Mouse (Mus musculus) adrenal gland, postnatal 36 days (tissue): ENCODE measurements around the gene Smc3. TPM values are rescaled to one million over a fixed set of nuclear protein-coding genes. Genes with fewer than 3 reads are reported as not detected.
"Not testable (repeated sequence)": the region's sequence is repeated elsewhere in the genome, so short reads cannot be mapped to it uniquely, and the experiment has no call there.

Experiments used
- DNase-seq, 2 experiments: peaks; one replicate each; pipeline ENCODE4 v3.0.0; 2021; ENCODE audit warnings: mixed read lengths in 1 of 2
- total RNA-seq, 2 experiments: library from RNA; stranded (reverse); gene quantifications; 2 replicates each; pipeline ENCODE4 v1.2.3; 2021

The Smc3 gene
- total RNA-seq, 2 experiments from 2014 or later, result 32.5 TPM

DNA sequence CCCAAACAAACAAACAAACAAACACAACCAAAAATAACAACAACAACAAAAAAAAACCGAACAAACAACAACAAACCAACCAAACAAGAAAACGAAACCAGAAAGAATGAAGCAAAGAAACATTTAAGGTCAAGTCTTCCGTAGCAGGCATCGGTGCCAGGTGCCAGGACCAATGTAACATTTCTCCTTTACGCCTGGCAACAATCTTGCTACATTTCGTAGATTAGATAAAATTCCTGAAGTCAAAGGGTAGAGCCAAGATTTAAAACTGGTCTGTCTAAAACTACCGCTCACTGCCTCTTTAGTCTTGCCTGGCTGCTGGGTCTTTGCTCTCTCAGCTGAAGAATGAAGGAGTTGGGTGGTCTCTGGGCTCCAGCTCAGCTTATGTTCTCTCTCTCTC lies 24.1 kb upstream of the Smc3 start:
- DNase-seq, result no peak

DNA sequence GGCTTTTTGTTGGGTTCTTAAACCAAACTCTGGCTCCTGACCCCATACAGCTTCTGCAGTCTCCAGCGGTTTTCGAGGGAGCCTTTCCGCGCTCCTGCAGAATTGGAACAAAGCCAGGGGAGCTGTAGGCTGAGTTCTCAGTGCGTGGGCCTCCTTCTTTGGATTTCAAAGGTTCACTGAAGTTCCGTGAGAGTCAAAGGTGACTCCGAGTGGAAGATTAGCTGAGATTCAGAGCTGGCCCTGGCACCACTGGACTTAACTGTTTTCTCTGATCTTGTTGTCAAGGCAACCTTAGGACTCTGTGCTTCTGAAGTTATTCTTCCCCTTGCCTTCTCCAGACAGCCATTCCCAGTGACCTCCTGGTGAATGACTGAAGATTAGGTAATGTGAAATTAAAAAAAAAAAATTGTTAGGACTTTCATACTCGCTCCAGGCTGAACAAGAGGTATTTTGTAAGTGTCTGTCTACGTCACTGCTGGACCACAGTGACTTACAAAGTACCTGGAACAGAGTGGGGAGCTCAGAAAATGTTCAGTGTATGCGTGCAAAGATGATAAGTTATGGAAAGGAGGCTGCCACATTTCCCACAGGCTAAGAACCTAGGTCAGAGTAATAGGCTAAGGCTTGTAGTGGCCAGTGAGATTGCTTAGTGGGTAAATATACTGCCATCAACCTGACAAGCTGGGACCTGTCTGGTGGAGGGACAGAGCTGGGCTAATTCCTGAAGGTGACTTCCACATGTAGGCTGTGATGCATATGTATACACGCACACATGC lies 23.0 kb upstream of the Smc3 start:
- DNase-seq, result peak; percentile 29 to 36

DNA sequence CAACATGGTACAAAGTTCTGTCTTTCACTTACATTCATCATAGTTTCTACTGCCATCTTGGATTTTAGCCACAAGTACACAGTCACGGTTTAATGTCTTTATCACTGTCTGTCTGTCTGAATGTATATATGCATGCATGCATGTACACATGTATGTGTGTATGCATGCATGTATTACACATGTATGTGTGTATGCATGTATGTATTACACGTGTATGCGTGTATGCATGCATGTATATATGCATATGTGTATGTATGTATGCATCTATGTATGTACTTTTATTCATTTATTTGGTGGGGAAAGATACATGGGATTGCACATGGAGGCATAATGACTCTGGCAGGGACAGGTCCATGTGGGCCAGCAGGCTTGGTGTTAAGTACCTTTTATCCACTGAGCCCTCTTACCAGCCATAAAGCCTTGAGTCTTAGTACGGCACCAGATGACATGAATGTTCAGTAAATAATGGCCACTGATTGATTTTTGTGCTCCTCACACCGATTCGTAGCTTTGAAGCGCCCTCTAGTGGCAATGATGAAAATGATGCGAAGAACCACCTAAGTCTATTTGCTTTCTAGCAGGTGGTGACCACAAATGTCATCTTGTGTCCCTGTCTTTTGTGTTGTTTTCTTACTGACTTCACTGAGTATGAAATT lies 21.5 kb upstream of the Smc3 start:
- DNase-seq, result peak; percentile 57 to 72

DNA sequence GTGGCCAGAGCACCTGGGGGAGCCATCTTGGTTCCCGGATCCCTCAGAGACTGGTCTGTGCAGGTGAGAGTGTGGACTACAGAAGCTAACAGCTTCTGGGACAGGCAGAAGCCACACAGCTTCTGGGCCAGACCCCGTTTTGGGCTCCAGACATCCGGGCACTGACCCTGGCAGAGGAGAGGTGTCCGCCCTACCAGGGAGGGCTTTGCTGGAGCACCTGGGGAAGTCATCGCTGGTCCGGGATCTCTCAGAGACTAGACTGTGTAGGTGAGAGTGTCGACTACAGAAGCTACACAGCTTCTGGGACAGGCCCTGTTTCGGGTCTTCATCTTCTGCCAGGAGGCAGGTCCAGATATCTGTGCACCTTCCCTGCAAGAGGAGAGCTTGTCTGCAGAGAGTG lies 19.9 kb upstream of the Smc3 start:
- not testable (repeated sequence) for DNase-seq

DNA sequence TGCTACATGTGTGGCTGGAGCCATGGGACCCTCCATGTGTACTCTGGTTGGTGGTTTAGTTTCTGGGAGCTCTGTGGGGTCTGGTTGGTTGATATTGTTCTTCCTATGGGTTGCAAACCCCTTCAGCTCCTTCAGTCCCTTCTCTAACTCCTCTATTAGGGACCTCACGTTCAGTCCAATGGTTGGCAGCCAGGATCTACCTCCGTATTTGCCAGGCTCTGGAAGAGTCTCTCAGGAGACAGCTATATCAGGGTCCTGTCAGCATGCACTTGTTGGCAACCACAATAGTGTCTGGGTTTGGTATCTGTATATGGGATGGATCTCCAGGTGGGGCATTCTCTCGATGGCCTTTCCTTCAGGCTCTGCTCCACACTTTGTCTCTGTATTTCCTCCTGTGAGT lies 12.5 kb upstream of the Smc3 start:
- DNase-seq, result not testable (repeated sequence)

DNA sequence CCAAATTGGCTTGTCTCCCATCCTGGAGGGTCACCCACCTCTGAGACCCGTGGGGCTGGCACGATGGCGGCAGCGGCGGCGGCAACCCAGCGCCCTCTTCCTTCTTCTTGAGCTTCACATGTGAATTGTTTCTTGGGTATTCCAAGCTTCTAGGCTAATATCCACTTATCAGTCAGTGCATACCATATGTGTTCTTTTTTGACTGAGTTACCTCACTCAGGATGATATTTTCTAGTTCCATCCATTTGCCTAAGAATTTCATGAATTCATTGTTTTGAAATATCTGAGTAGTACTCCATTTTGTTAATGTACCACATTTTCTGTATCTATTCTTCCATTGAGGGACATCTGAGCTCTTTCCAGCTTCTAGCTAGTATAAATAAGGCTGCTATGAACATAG lies 11.2 kb upstream of the Smc3 start, which contains the start of gene Nutf2-ps1:
TSS of gene Nutf2-ps1 (minus strand) at position 101 of the 400 bp plus-strand sequence.
- not testable (repeated sequence) for DNase-seq

DNA sequence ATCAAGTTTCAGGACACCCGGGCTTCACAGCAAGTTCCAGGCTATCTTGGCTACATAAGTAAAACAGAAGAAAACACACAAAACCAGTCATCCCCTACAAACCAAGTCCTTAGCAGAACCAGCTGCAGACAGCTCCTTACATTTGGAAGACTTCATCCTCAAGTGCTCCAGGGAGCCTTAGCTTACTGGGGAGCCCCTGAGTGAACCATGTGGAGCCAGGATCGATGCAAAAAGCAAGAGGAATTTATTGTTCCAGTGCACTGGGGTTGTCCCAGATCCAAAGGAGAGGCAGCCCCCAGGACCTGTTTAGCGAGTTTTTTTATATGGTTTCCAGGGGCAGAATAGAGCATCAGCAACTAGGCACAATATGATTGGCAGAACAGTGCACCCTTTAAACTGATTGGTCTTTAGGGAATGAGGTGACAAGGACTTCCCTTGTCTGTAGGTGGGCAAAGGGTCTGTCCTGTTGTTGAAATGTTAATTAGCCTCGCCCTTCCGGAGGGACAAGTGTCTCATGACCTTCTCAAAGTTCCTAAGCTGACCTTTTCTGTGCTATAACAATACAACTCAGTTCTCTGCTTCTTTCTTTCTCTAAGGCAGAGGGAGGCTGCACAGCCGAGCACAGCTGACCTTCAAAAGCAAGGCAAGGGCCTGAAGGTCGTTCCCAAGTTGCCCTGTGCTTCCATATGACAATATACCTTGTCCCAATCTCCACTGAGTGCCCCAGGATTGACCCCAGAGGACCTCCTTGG lies 3.3 kb upstream of the Smc3 start:
- no peak for DNase-seq

DNA sequence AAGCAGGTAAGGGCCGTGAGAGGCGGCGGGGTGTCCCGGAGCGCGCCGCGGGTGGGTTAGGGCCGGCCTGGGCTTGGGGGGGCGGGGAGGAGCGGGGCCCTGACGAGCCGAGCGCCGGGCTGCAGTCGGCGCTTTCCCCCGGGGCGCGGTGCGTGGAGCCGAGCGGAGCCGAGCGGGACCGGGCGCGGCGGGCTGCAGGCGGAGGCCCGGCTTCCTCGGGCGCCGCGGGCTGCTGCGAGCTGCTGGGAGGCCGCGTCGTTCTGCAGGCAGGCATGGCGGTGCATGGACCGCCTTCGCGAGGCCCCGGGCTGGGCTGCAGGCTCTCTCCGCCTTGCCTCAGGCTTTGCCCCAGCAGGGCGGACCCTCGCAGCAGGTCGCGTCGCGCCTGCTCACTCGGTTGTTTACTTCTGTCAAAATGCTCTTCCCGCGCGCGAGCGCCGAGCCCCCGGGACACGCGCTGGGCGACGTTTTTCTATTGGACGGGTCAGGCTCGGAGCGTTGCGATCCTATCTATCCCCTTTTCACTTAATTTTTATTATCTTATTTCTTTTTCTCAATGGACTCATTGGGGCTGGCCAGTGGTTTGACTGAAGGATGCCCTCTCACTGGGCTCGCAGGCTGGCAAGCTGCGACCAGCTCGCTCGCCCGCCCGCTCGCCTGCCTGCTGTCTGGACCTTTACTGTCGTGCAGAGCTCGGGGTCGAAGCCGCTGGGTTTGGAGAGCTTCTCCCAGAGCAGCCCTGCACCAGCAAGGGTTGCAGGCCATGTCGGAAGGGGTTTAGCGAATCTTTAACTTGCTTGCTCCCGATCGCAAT lies 558 bp downstream of the Smc3 start:
- peak; percentile 58 to 69 for DNase-seq

DNA sequence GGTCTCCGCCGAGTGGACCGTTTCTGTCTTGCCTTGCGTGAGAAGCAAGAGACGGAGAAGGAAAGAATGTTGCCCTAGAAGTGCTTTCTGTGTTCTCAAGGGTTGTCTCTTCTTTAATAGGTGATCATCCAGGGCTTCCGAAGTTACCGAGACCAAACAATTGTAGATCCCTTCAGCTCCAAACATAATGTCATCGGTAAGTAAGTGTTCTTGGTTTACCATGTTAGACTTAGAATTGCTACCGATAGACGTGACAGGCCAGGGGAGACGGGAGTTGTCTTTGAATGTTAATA lies 1.1 kb downstream of the Smc3 start:
- DNase-seq, result no peak

DNA sequence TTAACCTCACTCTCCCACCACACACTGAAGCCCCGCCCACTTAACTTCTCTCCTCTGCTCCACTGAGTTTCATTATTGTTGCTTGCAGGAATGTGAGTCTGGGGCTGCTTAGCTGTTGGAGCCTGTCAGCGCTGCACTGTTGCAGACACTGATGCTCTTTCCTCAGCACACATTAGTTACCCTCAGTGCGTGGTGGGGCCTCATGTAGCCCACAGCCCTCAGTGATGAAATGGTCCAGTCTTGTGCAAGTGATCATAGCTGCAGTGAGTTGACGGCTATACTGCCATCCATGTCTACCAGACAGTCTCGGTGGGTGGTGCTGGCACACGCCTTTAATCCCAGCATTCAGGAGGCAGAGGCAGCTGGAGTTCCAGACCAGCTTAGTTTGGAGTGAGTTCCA lies 8.7 kb downstream of the Smc3 start:
- DNase-seq, result no peak

DNA sequence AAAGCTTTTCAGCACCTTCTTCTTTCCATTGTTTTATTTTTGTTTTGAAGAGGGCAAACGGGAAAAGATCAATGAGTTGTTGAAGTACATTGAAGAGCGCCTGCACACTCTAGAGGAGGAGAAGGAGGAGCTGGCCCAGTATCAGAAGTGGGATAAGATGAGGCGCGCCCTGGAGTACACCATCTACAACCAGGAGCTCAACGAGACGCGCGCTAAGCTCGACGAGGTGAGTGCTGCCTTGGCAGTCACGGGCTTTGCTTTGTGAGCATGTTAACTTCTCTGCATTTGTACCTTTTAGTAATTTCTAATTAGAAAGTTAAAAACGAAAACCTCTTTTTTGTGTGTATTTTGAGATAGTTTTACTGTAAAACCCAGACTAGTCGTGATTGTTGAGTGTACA lies 21.5 kb downstream of the Smc3 start:
- DNase-seq, result no peak

DNA sequence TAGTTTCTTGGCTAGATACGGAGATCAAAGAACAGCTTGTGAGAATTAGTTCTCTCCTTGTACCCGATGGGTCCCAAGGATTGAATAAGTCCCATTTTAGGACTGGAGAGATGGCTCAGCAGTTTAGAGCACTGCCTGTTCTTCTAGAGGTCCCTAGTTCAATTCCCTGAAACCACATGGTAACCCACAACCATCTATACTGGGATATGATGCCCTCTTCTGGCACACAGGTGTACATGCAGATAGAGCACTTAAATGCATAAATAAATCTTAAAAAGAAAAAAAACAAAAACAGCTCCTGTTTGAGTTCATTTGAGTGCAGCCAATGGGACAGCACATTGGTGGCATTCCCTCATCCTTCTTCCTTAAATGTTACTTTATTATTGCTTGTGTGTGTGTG lies 37.8 kb downstream of the Smc3 start:
- DNase-seq, result no peak

DNA sequence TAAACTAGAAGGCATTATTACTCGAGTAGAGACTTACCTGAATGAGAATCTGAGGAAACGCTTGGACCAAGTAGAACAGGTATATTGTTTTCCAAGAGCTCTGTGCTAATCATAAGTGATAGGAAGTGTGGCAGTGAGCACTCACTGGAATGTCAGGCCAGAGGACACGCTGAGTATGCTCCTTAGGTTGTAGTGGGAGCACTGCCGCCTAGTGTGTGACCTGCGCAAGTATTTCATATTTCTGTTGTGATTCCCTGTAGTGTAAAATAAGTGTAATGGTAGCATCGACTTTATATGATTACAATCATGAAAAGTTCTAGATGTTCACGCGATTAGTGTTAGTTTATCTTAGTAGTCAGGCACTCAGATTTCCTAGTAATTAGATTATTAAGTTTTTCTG lies 38.5 kb downstream of the Smc3 start:
- no peak for DNase-seq

DNA sequence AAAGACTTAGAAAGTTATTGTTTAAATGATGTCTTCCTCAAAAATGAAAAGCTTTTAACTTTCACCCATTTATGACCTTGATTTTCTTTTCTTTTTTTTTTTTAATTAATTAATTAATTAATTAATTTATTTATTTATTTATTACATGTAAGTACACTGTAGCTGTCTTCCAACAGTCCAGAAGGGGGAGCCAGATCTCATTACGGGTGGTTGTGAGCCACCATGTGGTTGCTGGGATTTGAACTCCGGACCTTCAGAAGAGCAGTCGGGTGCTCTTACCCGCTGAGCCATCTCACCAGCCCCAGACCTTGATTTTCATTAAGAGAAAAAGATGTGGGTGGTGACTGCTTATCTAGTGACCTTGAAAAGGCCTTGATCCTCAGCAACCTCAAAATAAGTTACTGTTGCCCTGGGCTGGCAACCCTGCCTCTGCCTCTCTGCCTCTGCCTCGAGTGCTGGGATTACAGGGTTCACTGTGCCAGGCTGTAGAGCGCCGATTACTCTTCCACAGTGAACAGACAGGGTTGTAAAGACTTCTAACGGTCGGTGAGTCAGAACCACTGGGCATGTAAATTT lies 43.9 kb downstream of the Smc3 start:
- DNase-seq, result peak; percentile 30 to 46

DNA sequence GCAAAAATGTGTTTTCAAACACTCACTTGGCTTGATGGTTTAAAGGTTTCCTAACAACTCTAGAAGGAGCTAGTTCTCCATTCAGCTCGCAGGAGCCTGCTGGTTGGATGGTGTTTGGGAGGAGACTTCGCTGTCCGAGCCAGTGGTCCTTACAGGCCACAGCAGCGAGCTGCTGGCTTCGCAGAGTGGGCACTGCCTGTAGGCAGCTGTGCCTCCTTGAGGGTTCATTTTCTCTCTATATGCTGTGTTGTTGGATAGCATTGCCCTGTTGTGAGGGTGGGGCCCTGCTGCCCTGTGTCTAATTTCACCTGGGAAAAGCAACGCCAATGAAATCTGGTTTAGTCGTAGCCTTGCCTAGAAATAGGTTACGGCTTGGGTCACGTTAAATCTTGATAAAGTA lies 47.1 kb downstream of the Smc3 start:
- DNase-seq, result no peak

DNA sequence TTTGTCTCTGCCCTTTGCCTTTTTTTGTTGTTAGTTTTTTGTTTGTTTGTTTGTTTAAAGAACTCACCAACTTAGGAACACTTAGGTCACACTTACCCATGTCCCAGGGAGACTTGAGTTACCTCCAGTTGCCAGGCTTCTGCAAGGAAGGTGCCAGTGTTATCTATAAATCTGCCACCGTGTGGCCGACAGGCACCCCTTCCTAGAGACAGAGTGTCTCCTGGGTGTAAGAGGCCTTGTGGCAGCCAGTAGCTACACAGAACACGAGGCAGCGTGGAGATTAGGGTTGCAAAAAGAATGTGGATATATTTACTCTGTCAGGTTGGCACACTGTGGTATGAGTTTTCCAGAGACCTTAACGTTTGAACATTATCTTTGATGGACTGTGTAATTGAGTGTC lies 47.9 kb downstream of the Smc3 start:
- no peak for DNase-seq

DNA sequence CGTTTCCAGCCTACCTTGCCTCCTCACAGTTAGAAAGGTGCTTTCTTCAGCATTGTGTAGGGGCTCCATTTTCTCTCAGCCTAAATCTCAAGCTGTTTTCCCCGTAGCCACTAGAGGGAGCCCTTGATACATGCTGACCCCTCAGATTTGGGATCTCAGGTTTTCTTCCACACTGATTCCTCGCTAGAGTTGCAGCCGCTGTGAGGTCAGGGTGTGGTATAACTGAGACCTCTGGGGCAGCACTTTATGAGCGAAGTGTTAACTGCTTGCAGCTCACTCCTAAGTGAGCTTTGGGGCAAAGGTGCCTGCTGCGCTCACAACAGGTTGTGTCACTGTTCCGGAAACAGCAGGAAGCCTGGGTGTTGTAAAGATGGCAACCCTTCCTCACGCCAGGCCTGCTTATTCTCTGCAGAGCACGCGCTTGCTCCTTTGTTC lies 48.6 kb downstream of the Smc3 start:
- peak; percentile 67 to 71 for DNase-seq

DNA sequence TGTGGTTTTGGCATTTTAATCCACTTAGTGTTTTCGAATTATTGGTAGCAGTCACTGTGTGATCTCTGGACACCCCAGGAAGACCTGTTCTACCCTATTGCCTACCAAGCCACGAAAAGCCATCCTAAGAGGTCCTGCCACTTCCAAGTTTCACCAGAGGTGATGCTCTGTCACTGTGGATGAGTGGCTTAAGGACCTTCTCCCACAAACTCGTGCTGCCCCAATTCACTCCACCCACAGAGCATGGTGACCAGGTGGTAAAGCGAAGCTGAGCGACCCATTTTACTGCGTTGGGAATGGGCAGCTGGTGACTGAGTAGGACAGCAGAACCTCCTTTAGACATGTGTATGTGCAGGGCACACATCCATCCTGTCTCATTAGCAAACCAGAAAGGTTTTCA lies 49.2 kb downstream of the Smc3 start:
- no peak for DNase-seq

DNA sequence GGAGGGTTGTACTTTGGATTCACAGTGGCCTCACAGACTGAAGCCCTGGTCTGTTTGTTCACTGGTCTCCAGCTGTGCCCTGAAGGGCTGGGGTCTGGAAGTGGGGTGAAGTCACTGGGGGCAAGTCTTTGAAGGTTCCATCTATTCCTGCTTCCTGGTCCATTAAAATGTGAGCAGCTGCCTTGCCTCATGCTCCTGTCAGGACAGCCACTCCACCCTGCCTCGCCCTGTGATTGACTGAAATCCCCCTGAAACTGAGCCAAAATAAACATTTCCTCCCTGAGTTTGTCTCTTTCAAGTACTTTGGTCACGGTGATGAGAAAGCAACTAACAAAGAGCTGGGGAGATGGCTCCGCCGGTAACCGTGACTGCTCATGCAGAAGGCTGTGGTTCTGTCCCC lies 49.6 kb downstream of the Smc3 start:
- DNase-seq, result peak in 1 of 2 experiments; percentile 21

DNA sequence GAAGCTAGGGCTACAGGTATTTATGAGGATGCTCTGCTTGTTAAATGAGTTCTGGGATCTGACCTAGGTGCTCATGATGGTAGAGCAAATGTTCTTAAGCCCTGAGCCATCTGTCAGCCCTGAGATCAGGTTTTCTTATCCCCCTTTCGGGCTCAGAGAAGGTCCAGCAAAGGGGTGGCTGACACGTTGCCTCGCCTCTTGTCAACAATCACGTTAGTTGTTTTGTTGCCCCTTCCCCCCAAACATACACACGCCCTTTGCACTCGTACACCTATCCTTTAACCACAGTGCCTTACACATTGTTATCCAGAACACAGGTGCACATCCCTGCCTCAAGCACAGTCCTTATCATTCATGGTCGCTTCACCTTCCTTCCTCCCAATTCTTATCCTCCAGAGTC lies 50.7 kb downstream of the Smc3 start:
- DNase-seq, result no peak

DNA sequence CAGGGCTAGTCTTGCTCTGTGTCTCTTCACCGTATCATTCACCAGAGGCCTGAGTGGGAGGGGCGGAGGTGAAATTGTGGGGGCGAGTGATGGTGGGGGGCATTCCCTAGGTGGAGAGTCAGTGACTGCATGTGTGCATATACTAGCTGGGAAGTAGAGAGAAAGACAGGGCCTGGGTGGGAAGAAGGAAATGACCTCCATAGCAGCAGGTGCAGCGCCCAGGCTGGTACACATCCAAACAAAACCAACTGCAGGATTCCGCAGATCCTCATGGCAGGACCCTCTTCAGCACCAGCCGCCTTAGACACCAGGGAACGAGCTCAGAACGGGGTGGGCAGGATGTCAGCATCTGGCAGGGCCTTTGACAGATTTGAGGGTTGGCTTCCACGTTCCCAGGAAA lies 52.1 kb downstream of the Smc3 start:
- no peak for DNase-seq
